Mouse (Mus musculus) mouse trophoblast stem cell (cell line): ENCODE results near the gene Musk.

Experiments used
- in situ Hi-C, 2 experiments: fragments of 300-500 bp; cut with MseI, MboI; formaldehyde crosslinking; loops; 2 replicates in 1 of 2; 3 replicates in 1 of 2; pipeline ENCODE4 v1.15.1; 2025

Gene Musk

DNA sequence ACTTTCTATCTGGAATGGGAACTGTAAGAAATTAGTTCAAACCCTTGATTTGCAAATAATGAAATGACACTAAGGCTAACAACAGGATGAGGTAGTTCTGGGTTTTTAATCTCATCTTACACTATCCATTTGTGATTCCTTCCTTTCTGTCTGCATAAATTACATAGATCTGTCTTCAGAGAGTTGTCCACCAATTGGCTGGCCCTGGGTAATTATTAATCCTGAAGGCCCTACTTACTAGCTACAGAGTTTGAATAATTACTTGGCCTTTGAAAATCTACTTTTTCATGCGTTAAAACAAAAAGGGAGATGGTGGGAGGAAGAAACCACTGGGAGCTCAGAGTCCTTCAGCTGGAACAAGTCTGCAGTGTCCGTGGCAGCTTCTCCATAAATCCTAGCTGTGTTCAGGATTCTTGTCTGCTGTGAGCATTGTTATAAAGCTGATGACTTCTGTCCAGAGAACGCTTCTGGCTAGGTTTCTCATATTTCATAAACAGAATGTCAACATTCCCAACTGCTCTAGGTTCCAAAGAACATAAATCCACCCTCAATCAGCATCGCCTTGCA, 29.3 kb downstream of the Musk start:
- in situ Hi-C loops, result no loop called here

DNA sequence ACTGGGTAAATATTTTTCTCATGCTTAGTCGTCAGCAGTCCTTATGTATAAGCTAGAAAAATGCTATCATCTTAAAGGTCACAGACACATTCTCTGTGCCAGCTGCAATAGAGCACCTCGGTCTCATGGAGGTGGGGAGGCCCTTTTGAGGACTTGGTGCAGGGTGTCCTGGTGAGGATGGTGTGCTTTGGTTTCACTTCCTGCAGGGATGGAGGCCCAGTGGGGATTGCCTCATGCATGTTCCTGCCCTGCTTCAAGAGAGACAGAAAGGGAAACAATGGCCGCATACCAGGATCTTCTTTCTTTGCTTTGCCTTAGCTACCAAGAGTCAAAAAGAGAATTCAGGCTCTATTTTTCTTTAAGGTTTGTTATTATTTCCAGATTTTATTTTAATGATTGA, 31.8 kb downstream of the Musk start:
- in situ Hi-C loops, result no loop called here

- in situ Hi-C loops, result no loop called here
Observed at GRCm38 (mm10) chr4:58320293-58320692, 34.5 kb downstream of the Musk start.

GRCm38 (mm10) chr4:58326746-58327145, 41.0 kb downstream of the Musk start:
- in situ Hi-C loops, result no loop called here

DNA sequence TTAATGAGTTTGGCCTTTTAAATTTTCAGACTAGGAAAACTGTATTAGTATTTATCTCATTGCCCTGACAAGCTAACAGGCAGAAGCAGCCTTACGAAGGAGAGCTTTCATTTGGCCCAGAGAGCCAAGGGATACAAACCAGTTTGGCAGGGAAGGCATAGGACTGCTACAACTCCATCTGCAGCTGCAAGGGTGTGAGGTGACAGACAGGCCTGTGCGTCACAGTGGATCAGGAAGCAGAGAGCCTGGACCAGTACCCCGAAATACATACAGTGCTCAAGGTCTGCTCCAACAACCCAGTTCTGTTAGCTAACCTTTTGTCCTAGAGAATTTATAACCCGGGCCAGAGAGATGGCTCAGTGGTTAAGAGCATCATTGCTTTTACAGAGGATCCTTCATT, 42.5 kb downstream of the Musk start:
- in situ Hi-C loops, result no loop called here

GRCm38 (mm10) chr4:58330016-58330415, 44.3 kb downstream of the Musk start:
- in situ Hi-C loops, result no loop called here

GRCm38 (mm10) chr4:58330864-58331638, 45.3 kb downstream of the Musk start:
- in situ Hi-C loops, result no loop called here

- in situ Hi-C loops, result no loop called here
Observed at GRCm38 (mm10) chr4:58332394-58332793, 46.6 kb downstream of the Musk start.

DNA sequence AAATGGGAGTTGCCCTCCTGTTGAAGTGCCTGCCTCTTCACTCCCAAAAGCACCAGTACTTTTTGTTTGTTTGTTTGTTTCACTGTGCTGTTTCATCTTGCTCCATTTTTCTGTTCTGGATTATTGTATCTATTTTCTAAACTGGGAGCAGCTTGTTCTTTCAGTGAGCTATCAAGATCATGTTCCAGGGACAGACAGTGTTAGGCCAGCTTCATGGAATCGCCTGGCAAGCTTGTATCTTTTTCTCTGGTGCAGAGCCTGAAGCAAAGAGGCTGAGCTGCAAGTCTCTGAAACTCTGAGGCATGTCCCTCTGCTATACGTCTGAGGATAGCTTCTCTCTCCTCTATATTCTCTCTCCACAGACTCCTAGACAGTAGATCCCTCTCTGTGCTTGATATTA, 50.5 kb downstream of the Musk start:
- in situ Hi-C loops, result no loop called here

- in situ Hi-C loops, result no loop called here
Observed at GRCm38 (mm10) chr4:58339226-58339625, 53.5 kb downstream of the Musk start.

- in situ Hi-C loops, result no loop called here
Observed at GRCm38 (mm10) chr4:58350206-58350605, 64.4 kb downstream of the Musk start.

DNA sequence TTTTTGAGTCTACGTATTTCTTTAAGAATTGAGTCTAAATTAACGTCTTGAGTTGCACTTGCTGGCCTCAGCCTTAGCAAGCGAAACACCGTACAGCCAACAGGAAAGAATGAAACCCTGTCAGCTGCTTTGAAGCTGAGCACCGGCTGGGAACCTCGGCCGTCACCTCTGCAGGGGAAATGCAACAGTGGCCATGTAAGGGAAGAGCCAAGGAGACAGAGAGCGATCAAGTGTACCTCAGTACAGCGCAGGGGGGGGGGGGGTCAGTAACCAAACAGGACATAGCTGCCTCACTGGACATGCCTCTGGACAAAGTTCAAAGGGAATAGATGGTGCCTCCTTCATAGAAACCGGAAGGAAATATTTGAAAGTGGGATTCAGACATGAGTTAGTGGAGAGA, 65.4 kb downstream of the Musk start:
- in situ Hi-C loops, result no loop called here

GRCm38 (mm10) chr4:58351590-58351989, 65.8 kb downstream of the Musk start:
- in situ Hi-C loops, result no loop called here

GRCm38 (mm10) chr4:58358996-58359395, 73.2 kb downstream of the Musk start:
- in situ Hi-C loops, result no loop called here

- in situ Hi-C loops, result no loop called here
Observed at GRCm38 (mm10) chr4:58365321-58365720, 79.6 kb downstream of the Musk start.

GRCm38 (mm10) chr4:58371106-58371505, 85.3 kb downstream of the Musk start:
- in situ Hi-C loops, result no loop called here

GRCm38 (mm10) chr4:58373599-58373998, 87.8 kb downstream of the Musk start:
- in situ Hi-C loops, result no loop called here

DNA sequence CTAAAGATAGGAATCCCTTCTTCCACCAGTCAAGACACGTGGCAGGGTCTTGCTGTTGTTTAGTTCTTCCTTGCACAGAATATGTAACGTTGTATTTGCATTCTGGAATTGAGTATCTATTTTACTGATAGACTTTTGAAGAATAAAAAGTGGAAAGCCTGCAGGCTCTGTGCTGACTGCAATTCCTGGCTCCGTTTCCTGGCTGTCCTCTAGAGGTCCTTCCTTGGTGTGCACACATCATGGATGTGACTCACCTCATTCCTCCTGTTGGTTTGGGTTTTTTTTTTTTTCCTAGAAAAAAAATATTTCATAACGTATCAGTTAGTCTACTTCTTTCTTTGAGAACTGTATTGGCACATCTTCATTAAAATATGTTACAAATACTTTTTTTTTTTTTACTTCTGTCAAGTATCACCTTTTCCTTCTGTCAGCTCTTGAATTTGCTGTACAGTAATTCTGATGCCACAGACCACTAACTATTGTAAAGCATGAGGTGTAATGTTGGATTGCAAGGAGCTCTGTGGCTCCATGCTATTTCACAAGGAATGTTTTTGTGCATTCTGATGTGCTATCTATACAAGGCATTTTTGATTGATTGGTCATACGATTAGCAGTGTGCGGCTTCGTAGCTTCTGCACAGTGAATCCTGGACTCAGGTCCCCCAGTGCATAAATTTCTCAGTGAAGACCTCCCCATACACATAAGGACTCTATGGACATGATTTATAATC, 88.5 kb downstream of the Musk start:
- in situ Hi-C loops, result no loop called here

GRCm38 (mm10) chr4:58379186-58379585, 93.4 kb downstream of the Musk start:
- in situ Hi-C loops, result no loop called here

GRCm38 (mm10) chr4:58400861-58401341, 115.1 kb downstream of the Musk start:
- in situ Hi-C loops, result no loop called here

DNA sequence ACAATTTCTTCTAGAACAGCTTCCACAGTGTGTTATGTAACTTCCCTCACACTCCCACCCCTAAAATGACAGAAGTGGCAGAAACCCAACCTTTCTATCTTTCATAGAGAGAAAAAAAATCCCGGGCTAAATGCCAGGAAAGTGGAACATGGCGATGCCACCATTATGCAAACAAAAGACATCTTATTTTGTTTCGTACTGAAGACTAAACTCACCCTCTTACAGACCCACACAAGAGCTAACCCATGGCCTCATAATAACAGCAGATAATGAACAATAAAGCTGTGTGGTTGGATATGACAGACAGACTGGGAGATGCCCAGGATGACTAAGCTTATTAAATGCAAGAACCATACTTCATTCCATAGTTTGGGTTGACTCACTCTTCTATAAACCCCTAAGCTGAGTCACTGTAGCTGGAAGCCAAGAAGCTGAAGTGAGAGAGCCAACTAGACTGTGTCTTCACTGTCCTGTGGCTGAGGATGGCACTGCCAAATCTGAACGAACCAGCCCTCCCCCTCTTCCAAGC, 116.3 kb downstream of the Musk start:
- in situ Hi-C loops, result no loop called here
